Mouse (Mus musculus): ENCODE results near the gene Lsg1. TPM values are rescaled to one million over a fixed set of nuclear protein-coding genes. Genes with fewer than 3 reads are reported as not detected.

The Lsg1 gene
- total RNA-seq, 2 experiments from 2014 or later, result 20.5 to 20.8 TPM

- intact Hi-C loops (cut with DNase I), result no loop called here
These were observed 16.0 kb downstream of the Lsg1 start for GRCm38 (mm10) chr16:30571378-30571777.

GRCm38 (mm10) chr16:30570173-30570572 is 17.2 kb downstream of the Lsg1 start:
- DNase-seq (ENCODE audit: extremely low spot score in 1 of 2, low spot score in 2 of 2), result no peak
- intact Hi-C loops (cut with DNase I), result no loop called here

More at GRCm38 (mm10) chr16:30571378-30571777, 16.0 kb downstream of the Lsg1 start:
- DNase-seq (ENCODE audit: extremely low spot score in 1 of 2, low spot score in 2 of 2), result no peak

GRCm38 (mm10) chr16:30565631-30566030 is 21.8 kb downstream of the Lsg1 start:
- DNase-seq (ENCODE audit: extremely low spot score in 1 of 2, low spot score in 2 of 2), result no peak
- intact Hi-C loops (cut with DNase I), result no loop called here

GRCm38 (mm10) chr16:30560601-30561000 is 26.8 kb downstream of the Lsg1 start:
- no peak for DNase-seq (ENCODE audit: extremely low spot score in 1 of 2, low spot score in 2 of 2)
- intact Hi-C loops (cut with DNase I), result no loop called here

- no peak for DNase-seq (ENCODE audit: extremely low spot score in 1 of 2, low spot score in 2 of 2)
- intact Hi-C loops (cut with DNase I), result no loop called here
These were observed 27.9 kb downstream of the Lsg1 start for GRCm38 (mm10) chr16:30559312-30559992.

- no peak for DNase-seq (ENCODE audit: extremely low spot score in 1 of 2, low spot score in 2 of 2)
- intact Hi-C loops (cut with DNase I), result no loop called here
These were observed 33.3 kb downstream of the Lsg1 start for GRCm38 (mm10) chr16:30554109-30554508.

GRCm38 (mm10) chr16:30552621-30553338 is 34.6 kb downstream of the Lsg1 start:
- DNase-seq (ENCODE audit: extremely low spot score in 1 of 2, low spot score in 2 of 2), result peak; percentile 84 to 95
- intact Hi-C loops (cut with DNase I), result no loop called here

GRCm38 (mm10) chr16:30550748-30551192 is 36.6 kb downstream of the Lsg1 start, which contains the start of gene Tmem44:
TSS of gene Tmem44 (minus strand) at chr16:30550842.
- intact Hi-C loops (cut with DNase I), result loop anchor here (1.0 kb wide), 1 partner anchor 37 kb away; the partner anchor contains the start of gene Lsg1

GRCm38 (mm10) chr16:30549966-30550747 is 37.2 kb downstream of the Lsg1 start:
- DNase-seq (ENCODE audit: extremely low spot score in 1 of 2, low spot score in 2 of 2), result peak; percentile 70 to 87
- intact Hi-C loops (cut with DNase I), result loop anchor here (1.0 kb wide), 1 partner anchor 37 kb away; the partner anchor contains the start of gene Lsg1

More at GRCm38 (mm10) chr16:30550748-30551192, 36.6 kb downstream of the Lsg1 start, which contains the start of gene Tmem44:
- DNase-seq (ENCODE audit: extremely low spot score in 1 of 2, low spot score in 2 of 2), result peak in 1 of 2 experiments; percentile 48

GRCm38 (mm10) chr16:30549516-30549915 is 37.9 kb downstream of the Lsg1 start:
- intact Hi-C loops (cut with DNase I), result no loop called here

GRCm38 (mm10) chr16:30548291-30548690 is 39.1 kb downstream of the Lsg1 start:
- intact Hi-C loops (cut with DNase I), result no loop called here
- DNase-seq (ENCODE audit: extremely low spot score in 1 of 2, low spot score in 2 of 2), result peak in 1 of 2 experiments; percentile 30

More at GRCm38 (mm10) chr16:30549516-30549915, 37.9 kb downstream of the Lsg1 start:
- DNase-seq (ENCODE audit: extremely low spot score in 1 of 2, low spot score in 2 of 2), result no peak

- intact Hi-C loops (cut with DNase I), result no loop called here
- no peak for DNase-seq (ENCODE audit: extremely low spot score in 1 of 2, low spot score in 2 of 2)
These were observed 42.7 kb downstream of the Lsg1 start for GRCm38 (mm10) chr16:30544693-30545092.

GRCm38 (mm10) chr16:30543386-30543785 is 44.0 kb downstream of the Lsg1 start:
- no peak for DNase-seq (ENCODE audit: extremely low spot score in 1 of 2, low spot score in 2 of 2)

GRCm38 (mm10) chr16:30542826-30543225 is 44.6 kb downstream of the Lsg1 start:
- DNase-seq (ENCODE audit: extremely low spot score in 1 of 2, low spot score in 2 of 2), result no peak
- intact Hi-C loops (cut with DNase I), result no loop called here

More at GRCm38 (mm10) chr16:30543386-30543785, 44.0 kb downstream of the Lsg1 start:
- intact Hi-C loops (cut with DNase I), result no loop called here

- peak in 1 of 2 experiments; percentile 53 for DNase-seq (ENCODE audit: extremely low spot score in 1 of 2, low spot score in 2 of 2)
- intact Hi-C loops (cut with DNase I), result no loop called here
These were observed 47.0 kb downstream of the Lsg1 start for GRCm38 (mm10) chr16:30540107-30541001.

GRCm38 (mm10) chr16:30539433-30539832 is 48.0 kb downstream of the Lsg1 start:
- peak in 1 of 2 experiments; percentile 68 for DNase-seq (ENCODE audit: extremely low spot score in 1 of 2, low spot score in 2 of 2)

GRCm38 (mm10) chr16:30535075-30535474 is 52.3 kb downstream of the Lsg1 start:
- intact Hi-C loops (cut with DNase I), result no loop called here
- DNase-seq (ENCODE audit: extremely low spot score in 1 of 2, low spot score in 2 of 2), result no peak

More at GRCm38 (mm10) chr16:30539433-30539832, 48.0 kb downstream of the Lsg1 start:
- intact Hi-C loops (cut with DNase I), result no loop called here

- intact Hi-C loops (cut with DNase I), result no loop called here
- DNase-seq (ENCODE audit: extremely low spot score in 1 of 2, low spot score in 2 of 2), result no peak
These were observed 53.8 kb downstream of the Lsg1 start for GRCm38 (mm10) chr16:30533592-30533991.

Measured in left cerebral cortex, postnatal 10 days (tissue).